Mouse (Mus musculus): ENCODE data around the gene Xlr3a. TPM values are rescaled to one million over a fixed set of nuclear protein-coding genes. Genes with fewer than 3 reads are reported as not detected.

Xlr3a gene
- polyA plus RNA-seq, 1 experiment from 2014 or later: 4.3 TPM

- H3K36me3 ChIP-seq (ENCODE audit: control insufficient read depth, insufficient read depth): no peaks in the 10 kb centered on the region
- H3K9ac ChIP-seq (replicated peaks; ENCODE audit: low read depth, low read length): no peak overlapping the region
- H3K27ac ChIP-seq (ENCODE audit: low read length): no peak overlapping the region
- H3K4me2 ChIP-seq (ENCODE audit: low read length): no peak overlapping the region
- no peak overlapping the region for H3K4me3 ChIP-seq (replicated peaks; ENCODE audit: low read length)
- H3K4me1 ChIP-seq (replicated peaks; ENCODE audit: control insufficient read depth, insufficient read depth, low read length): no peaks in the 10 kb centered on the region; the same call in 1 of the 2 replicates
- no peak for ATAC-seq
- WGBS: 49% methylated on average over 5 of the region's 5 CpGs
- H3K9me3 ChIP-seq (ENCODE audit: control insufficient read depth, low read length): no peaks in the 10 kb centered on the region
- H3K27me3 ChIP-seq (replicated peaks; ENCODE audit: control insufficient read depth, insufficient read depth, low read length): no peaks in the 10 kb centered on the region
These were observed 34.6 kb downstream of the Xlr3a start for GRCm38 (mm10) chrX:73062323-73062722.

DNA sequence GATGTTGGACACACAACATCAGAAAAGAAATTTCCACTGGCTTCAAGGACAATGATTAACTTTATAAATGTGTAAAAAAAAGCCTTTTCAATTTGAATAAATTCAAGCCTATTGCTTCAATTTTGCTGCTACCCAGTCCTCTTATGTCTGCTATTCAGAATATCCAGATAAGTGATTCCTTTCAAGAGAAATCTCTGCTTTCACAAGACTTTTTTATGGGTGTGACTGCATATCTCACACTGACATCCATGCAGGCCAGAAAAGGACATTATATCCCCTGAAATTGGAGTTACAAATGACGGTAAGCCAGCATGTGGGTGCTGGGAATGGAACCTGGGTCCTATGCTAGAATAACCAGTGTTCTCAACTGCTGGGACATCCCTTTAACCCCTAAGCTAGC is 35.4 kb downstream of the Xlr3a start:
- Histone ChIP-seq H3K9ac (replicated peaks; ENCODE audit: low read depth, low read length) (no peak overlapping the region), H3K4me3 (replicated peaks; ENCODE audit: low read length) (no peak overlapping the region), H3K9me3 (ENCODE audit: control insufficient read depth, low read length) (no peaks in the 10 kb centered on the region), H3K4me1 (replicated peaks; ENCODE audit: control insufficient read depth, insufficient read depth, low read length) (no peaks in the 10 kb centered on the region; the same call in 1 of the 2 replicates), H3K36me3 (ENCODE audit: control insufficient read depth, insufficient read depth) (no peaks in the 10 kb centered on the region), H3K4me2 (ENCODE audit: low read length) (no peak overlapping the region), H3K27me3 (replicated peaks; ENCODE audit: control insufficient read depth, insufficient read depth, low read length) (no peaks in the 10 kb centered on the region), H3K27ac (ENCODE audit: low read length) (no peak overlapping the region)
- 87% methylated on average over 1 of the region's 1 CpGs for WGBS
- ATAC-seq: no peak

- Histone ChIP-seq H3K36me3 (ENCODE audit: control insufficient read depth, insufficient read depth) (no peaks in the 10 kb centered on the region), H3K4me3 (replicated peaks; ENCODE audit: low read length) (no peak overlapping the region; the same call in 1 of the 2 replicates), H3K9ac (replicated peaks; ENCODE audit: low read depth, low read length) (no peak overlapping the region), H3K27me3 (replicated peaks; ENCODE audit: control insufficient read depth, insufficient read depth, low read length) (no peaks in the 10 kb centered on the region), H3K9me3 (ENCODE audit: control insufficient read depth, low read length) (no peaks in the 10 kb centered on the region), H3K27ac (ENCODE audit: low read length) (no peak overlapping the region), H3K4me1 (replicated peaks; ENCODE audit: control insufficient read depth, insufficient read depth, low read length) (no peaks in the 10 kb centered on the region; the same call in 1 of the 2 replicates), H3K4me2 (ENCODE audit: low read length) (peak overlapping the region; percentile 34)
- WGBS: 10% methylated on average over 14 of the region's 14 CpGs
- peak; percentile 97 for ATAC-seq
These were observed 42.9 kb downstream of the Xlr3a start for GRCm38 (mm10) chrX:73053860-73054563.

DNA sequence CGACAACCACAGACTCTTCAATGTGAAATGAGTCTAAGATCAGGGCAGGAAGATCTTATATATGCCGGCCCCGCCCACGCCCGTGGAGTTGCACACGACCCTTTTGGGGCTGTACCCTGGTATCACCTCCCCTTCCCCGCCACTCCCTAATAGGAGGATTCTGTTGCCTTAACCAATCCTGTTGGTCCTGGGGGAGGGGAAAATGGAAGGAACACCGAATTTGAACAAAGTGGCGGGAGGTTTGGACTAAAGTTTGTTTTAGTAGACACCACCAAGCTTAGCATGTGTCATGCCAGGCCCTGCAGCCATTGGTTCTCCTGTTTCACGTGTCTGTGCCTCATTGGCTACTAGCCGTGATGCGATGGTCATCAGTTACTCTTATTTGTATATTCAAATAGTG is 57.2 kb downstream of the Xlr3a start:
- WGBS: 92% methylated on average over 12 of the region's 12 CpGs

GRCm38 (mm10) chrX:73038831-73039230 is 58.1 kb downstream of the Xlr3a start:
- Histone ChIP-seq H3K4me3 (replicated peaks; ENCODE audit: low read length) (no peak overlapping the region), H3K9me3 (ENCODE audit: control insufficient read depth, low read length) (no peaks in the 10 kb centered on the region), H3K27ac (ENCODE audit: low read length) (no peak overlapping the region), H3K36me3 (ENCODE audit: control insufficient read depth, insufficient read depth) (no peaks in the 10 kb centered on the region), H3K9ac (replicated peaks; ENCODE audit: low read depth, low read length) (no peak overlapping the region), H3K4me2 (ENCODE audit: low read length) (no peak overlapping the region), H3K4me1 (replicated peaks; ENCODE audit: control insufficient read depth, insufficient read depth, low read length) (no peaks in the 10 kb centered on the region), H3K27me3 (replicated peaks; ENCODE audit: control insufficient read depth, insufficient read depth, low read length) (no peaks in the 10 kb centered on the region)
- no peak for ATAC-seq
- 87% methylated on average over 8 of the region's 8 CpGs for WGBS

More for the DNA sequence above, 57.2 kb downstream of the Xlr3a start:
- no peak overlapping the region for H3K9ac ChIP-seq (replicated peaks; ENCODE audit: low read depth, low read length)
- H3K36me3 ChIP-seq (ENCODE audit: control insufficient read depth, insufficient read depth): no peaks in the 10 kb centered on the region
- no peaks in the 10 kb centered on the region for H3K27me3 ChIP-seq (replicated peaks; ENCODE audit: control insufficient read depth, insufficient read depth, low read length)
- no peak overlapping the region for H3K4me2 ChIP-seq (ENCODE audit: low read length)
- no peak overlapping the region for H3K27ac ChIP-seq (ENCODE audit: low read length)
- ATAC-seq: no peak
- no peaks in the 10 kb centered on the region for H3K9me3 ChIP-seq (ENCODE audit: control insufficient read depth, low read length)
- H3K4me3 ChIP-seq (replicated peaks; ENCODE audit: low read length): no peak overlapping the region
- no peaks in the 10 kb centered on the region for H3K4me1 ChIP-seq (replicated peaks; ENCODE audit: control insufficient read depth, insufficient read depth, low read length)

GRCm38 (mm10) chrX:73037003-73037402 is 59.9 kb downstream of the Xlr3a start, which contains the start of gene Pnma5:
Gene Pnma5, minus strand, starts transcription at chrX:73037103.
- ATAC-seq: no peak
- H3K27me3 ChIP-seq (replicated peaks; ENCODE audit: control insufficient read depth, insufficient read depth, low read length): no peaks in the 10 kb centered on the region

More at GRCm38 (mm10) chrX:73037003-73037402, 59.9 kb downstream of the Xlr3a start, which contains the start of gene Pnma5:
- Histone ChIP-seq H3K9me3 (ENCODE audit: control insufficient read depth, low read length) (no peaks in the 10 kb centered on the region), H3K4me1 (replicated peaks; ENCODE audit: control insufficient read depth, insufficient read depth, low read length) (no peaks in the 10 kb centered on the region), H3K4me3 (replicated peaks; ENCODE audit: low read length) (no peak within 1 kb of the TSS), H3K9ac (replicated peaks; ENCODE audit: low read depth, low read length) (no peak within 1 kb of the TSS), H3K27ac (ENCODE audit: low read length) (no peak within 1 kb of the TSS), H3K36me3 (ENCODE audit: control insufficient read depth, insufficient read depth) (no peaks in the 10 kb centered on the region), H3K4me2 (ENCODE audit: low read length) (no peak within 1 kb of the TSS)
- WGBS: 73% methylated on average over 1 of the region's 1 CpGs

Other genes with a start within 250 kb of the Xlr3a start
- gene Cetn2, start 178.7 kb downstream of the Xlr3a start, polyA plus RNA-seq (2015; fragmentation: Nextera tagmentation; extraction: Ambion mirVana): 73.5 and 78.3 TPM in 2 replicates
- gene Nsdhl, start 178.5 kb downstream of the Xlr3a start, polyA plus RNA-seq (2015; fragmentation: Nextera tagmentation; extraction: Ambion mirVana): 39.3 and 41.2 TPM in 2 replicates
- 0.96 and 1.9 TPM in 2 replicates for gene Zfp185, start 109.8 kb downstream of the Xlr3a start, polyA plus RNA-seq (2015; fragmentation: Nextera tagmentation; extraction: Ambion mirVana)
- gene Pnma5, start 60.0 kb downstream of the Xlr3a start, polyA plus RNA-seq (2015; fragmentation: Nextera tagmentation; extraction: Ambion mirVana): 0.22 TPM in 1 of 2 replicates, not detected in the other
- 2.5 and 3.0 TPM in 2 replicates for gene Pnma3, start 32.3 kb downstream of the Xlr3a start, polyA plus RNA-seq (2015; fragmentation: Nextera tagmentation; extraction: Ambion mirVana)
- gene Xlr4a, start 14.6 kb downstream of the Xlr3a start, polyA plus RNA-seq (2015; fragmentation: Nextera tagmentation; extraction: Ambion mirVana): 0.71 TPM in 1 of 2 replicates, not detected in the other
- 0.72 and 0.76 TPM in 2 replicates for gene Gm14685, start 20.0 kb upstream of the Xlr3a start, polyA plus RNA-seq (2015; fragmentation: Nextera tagmentation; extraction: Ambion mirVana)
- not detected in 2 replicates for gene Xlr5b, start 51.7 kb upstream of the Xlr3a start, polyA plus RNA-seq (2015; fragmentation: Nextera tagmentation; extraction: Ambion mirVana)
- gene DXBay18, start 52.4 kb upstream of the Xlr3a start, polyA plus RNA-seq (2015; fragmentation: Nextera tagmentation; extraction: Ambion mirVana): 0.86 TPM in 1 of 2 replicates, not detected in the other
- gene Spin2d, start 79.9 kb upstream of the Xlr3a start, polyA plus RNA-seq (2015; fragmentation: Nextera tagmentation; extraction: Ambion mirVana): not detected in 2 replicates
- 12.2 and 13.6 TPM in 2 replicates for gene Xlr3b, start 95.1 kb upstream of the Xlr3a start, polyA plus RNA-seq (2015; fragmentation: Nextera tagmentation; extraction: Ambion mirVana)
- 0.46 and 0.55 TPM in 2 replicates for gene Xlr4b, start 117.2 kb upstream of the Xlr3a start, polyA plus RNA-seq (2015; fragmentation: Nextera tagmentation; extraction: Ambion mirVana)
- gene F8a, start 131.2 kb upstream of the Xlr3a start, polyA plus RNA-seq (2015; fragmentation: Nextera tagmentation; extraction: Ambion mirVana): 25.5 and 26.4 TPM in 2 replicates
- gene Xlr4c, start 146.0 kb upstream of the Xlr3a start, polyA plus RNA-seq (2015; fragmentation: Nextera tagmentation; extraction: Ambion mirVana): 0.20 TPM in 1 of 2 replicates, not detected in the other
- gene Xlr3c, start 168.3 kb upstream of the Xlr3a start, polyA plus RNA-seq (2015; fragmentation: Nextera tagmentation; extraction: Ambion mirVana): not detected in 2 replicates
- gene Xlr5a, start 195.9 kb upstream of the Xlr3a start, polyA plus RNA-seq (2015; fragmentation: Nextera tagmentation; extraction: Ambion mirVana): not detected in 2 replicates
- not detected in 2 replicates for gene Xlr5c, start 195.9 kb upstream of the Xlr3a start, polyA plus RNA-seq (2015; fragmentation: Nextera tagmentation; extraction: Ambion mirVana)
- not detected in 2 replicates for gene Gm45015, start 239.7 kb upstream of the Xlr3a start, polyA plus RNA-seq (2015; fragmentation: Nextera tagmentation; extraction: Ambion mirVana)
- gene Zfp275, start 245.5 kb upstream of the Xlr3a start, polyA plus RNA-seq (2015; fragmentation: Nextera tagmentation; extraction: Ambion mirVana): 13.2 and 14.1 TPM in 2 replicates